Mouse (Mus musculus) left cerebral cortex, adult 18-20 months (tissue): ENCODE data around the gene Edc4. TPM values are rescaled to one million over a fixed set of nuclear protein-coding genes. Genes with fewer than 3 reads are reported as not detected.

Experiments
- DNase-seq, 2 experiments: peaks; one replicate each; pipeline ENCODE4 v3.0.0; 2021 to 2022; ENCODE audit warnings: low spot score in 2 of 2, mixed read lengths in 1 of 2
- total RNA-seq, 2 experiments: library from RNA; stranded (reverse); gene quantifications; 2 replicates each; pipeline ENCODE4 v1.2.3; 2021

Gene Edc4
- total RNA-seq, 2 experiments from 2014 or later, result 62.8 to 65.0 TPM

DNA sequence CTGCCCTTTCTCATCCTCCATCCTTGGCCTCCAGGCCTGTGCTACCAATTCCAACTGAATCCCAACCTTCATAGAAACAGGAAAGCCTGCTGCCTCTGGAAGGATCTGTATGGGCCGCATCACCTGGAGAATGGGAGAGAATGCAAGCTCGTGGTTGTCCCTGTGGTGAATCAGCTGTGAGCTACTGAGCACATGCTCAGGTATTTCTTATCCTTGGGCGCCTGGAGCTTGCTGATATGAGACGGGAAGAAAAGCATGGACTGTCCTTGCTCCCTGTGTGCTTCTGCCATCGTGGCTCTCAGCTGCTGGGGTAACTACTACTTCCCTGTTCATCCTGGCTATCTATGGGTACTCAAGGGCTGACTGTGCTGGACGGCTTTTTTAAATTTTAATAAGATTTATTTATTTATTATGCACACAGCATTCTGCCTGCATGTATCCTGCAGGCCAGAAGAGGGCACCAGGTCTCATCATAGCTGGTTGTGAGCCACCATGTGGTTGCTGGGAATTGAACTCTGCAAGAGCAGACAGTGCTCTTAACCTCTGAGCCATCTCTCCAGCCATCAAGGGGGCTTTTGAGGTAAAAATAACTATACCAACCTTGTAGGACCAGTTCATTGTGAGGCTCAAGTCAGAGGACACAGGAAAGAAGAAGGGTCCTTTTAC, 14.2 kb upstream of the Edc4 start:
- DNase-seq, result no peak

DNA sequence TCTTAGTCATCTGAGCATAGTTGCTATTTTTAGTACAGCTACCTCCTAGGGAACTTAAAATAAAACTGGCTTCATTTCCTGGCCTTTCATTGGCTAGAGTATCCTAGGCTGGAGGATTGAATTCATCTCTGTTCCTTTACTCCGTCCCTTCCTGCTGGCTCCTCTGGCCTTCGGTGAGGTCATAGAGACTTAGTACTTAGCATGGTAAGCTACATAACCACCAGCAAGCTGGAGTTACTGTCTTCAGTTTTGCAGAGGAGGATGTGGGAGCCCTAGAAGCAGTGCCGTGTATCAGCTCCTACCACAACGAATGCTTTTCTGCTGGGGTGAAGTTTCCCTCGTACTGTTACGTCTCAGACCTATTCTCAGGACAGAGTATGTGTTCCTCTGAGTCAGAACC, 6.4 kb upstream of the Edc4 start:
- no peak for DNase-seq

DNA sequence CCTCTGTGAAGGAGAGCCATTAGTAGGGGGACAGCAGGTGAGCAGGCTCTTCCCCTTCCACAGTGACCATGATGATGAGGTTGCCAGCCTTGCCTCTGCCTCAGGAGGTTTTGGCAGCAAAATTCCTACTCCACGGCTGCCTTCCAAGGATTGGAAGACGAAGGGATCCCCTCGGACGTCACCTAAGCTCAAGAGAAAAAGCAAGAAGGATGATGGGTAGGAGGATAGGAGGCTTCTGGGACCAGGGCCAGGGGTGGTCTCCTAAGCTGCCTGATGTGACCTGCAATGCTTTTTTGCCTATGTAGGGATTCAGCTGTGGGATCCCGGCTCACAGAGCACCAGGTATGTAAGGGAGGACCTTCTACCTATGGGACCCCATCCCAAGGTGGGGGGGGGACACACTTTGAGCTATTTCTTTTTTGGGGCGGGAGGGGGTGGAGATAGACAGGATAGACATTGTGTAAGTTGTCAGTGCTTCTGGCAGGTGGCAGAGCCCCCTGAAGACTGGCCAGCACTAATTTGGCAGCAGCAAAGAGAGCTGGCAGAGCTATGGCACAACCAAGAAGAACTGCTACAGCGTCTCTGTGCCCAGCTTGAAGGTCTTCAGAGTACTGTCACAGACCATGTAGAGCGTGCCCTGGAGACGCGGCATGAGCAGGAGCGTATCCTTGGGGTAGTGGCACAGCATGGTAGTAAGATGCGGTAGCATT, 9.2 kb downstream of the Edc4 start:
- no peak for DNase-seq

DNA sequence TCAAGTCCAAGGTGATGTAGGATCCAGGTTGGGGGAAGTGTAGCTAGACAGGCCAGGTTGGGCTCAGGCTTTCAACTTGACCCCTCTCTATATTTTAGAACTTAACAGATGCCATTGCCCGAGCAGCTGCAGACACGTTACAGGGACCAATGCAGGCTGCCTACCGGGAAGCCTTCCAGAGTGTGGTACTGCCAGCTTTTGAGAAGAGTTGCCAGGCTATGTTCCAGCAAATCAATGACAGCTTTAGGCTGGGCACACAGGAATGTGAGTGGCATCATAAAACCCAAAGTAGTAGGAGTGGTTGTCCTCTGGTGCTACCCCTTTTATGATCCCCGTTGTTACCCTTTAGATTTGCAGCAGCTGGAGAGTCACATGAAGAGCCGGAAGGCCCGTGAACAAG, 10.2 kb downstream of the Edc4 start:
- peak; percentile 55 to 60 for DNase-seq

DNA sequence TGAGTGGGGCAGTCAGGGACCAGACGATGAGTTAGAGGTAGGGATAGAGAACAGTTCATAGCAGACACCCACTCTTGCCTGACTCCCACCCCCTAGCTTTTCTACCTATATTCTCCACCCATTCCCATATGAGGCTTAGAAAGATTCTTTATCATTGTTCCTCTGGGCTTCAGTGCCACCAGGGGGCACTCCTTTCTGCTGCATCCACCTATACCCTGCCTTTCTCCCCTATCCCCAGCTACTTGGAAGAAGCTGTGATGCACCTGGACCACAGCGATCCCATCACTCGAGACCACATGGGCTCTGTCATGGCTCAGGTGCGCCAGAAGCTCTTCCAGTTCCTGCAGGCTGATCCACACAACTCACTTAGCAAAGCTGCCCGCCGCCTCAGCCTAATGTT, 11.8 kb downstream of the Edc4 start:
- peak in 1 of 2 experiments; percentile 41 for DNase-seq

- DNase-seq, result peak; percentile 73 to 82
These were observed 12.7 kb downstream of the Edc4 start, which contains the start of gene Nrn1l for GRCm38 (mm10) chr8:105893339-105893738. Nrn1l (plus strand) TSS chr8:105893567.

DNA sequence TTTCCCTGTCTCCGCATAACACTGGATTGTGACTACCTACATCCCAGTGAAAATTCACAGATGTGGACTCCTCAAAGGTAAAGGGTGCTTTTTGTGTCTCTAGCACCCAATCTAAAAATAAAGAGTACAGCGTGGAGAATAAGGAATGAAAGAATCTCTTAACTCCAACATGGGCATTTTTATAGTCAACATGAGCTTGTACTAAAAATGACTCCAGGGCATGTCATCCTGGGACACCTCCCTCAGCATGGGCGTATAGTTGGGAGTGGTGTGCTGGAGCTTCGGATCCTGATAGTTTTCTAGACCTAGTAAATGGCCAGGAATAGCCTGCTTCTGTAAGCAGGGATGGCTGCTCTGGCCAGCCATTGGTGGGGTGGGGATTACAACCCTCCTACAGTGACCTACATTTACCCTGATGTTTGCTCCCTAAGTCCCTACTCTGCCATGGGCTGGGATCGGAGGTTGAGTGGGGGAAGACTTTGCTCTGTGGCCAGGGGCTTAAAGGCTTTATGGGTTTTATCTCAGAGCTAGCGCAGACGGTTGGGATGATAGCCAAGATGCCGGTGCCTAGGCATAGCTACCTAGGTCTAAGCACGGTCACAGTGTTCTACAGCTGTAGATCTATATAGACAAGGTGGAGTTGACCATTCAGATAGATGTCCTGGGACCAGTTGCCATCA, 17.3 kb downstream of the Edc4 start:
- no peak for DNase-seq

DNA sequence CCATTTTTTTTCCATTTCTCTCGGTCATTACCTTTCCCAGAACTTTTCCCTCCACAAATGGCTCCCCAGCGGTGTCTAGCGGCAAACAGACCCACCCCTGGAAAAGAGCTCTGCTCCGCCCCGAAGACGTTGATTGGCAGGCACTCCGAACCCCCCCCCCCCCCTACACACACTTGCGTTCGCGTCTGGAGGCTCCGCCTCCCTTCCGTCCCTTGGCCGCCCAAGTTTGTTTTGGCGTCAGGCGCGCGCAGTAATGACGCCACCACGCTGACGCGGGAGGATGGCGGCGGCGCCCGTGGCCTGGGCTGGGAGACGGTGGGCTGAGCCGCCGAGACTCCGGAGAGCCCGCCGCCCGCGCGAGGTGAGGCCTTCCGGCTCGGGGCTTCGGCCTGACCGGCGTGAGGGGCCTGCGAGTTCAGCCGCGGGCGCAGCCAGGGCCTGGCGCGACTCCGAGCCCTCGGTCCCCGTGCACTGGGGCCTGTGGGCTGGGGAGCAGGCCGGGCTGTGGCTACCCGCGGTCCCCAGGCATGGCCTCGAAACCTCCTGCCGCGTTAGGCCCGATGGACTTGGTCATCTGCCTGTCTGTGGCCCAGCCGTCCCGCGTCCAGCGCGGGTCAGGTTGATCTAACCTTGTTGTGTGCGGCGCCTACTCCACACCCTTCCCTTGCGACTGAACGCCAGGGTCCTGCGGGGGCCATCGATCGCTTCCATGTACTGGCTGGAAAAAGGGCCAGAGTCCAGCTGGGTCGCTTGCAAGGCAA, 19.7 kb downstream of the Edc4 start, which contains the start of gene Pskh1:
TSS of gene Pskh1 (plus strand) at position 262 of the 761 bp plus-strand sequence.
- DNase-seq, result peak; percentile 90 to 95

DNA sequence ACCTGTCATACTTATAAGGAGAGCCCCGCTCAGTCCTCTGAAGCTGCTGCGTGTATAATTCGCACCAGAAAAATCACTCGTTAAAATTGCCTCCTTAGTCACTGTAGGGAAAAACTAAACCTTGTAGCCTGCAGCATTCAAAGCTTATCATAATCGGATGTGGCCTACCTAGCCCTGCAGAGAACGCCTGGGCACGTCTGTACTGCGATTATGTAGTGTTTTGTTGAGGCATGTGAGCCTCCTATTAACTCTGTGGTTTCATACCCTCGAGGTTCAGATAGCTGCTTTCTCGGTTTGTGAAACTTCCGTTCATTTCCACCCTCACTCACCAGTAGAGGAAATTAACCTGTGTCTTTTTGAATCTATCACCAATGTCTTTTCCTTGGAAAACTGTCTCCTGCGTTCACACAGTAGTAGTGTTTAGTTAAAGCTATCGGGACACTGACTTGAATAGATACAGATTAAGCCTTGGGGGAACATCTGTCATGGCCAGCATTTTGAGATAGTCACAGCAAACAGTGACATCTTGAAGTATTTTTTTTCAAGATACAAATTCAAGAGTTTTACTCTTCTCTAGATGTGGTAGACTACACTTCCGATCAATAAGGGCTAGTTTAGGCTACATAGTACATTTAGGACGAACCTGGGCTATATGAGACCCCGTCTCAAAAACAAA, 20.4 kb downstream of the Edc4 start:
- DNase-seq, result no peak

GRCm38 (mm10) chr8:105919390-105919789, 38.7 kb downstream of the Edc4 start:
- DNase-seq, result no peak

GRCm38 (mm10) chr8:105925123-105925522, 44.4 kb downstream of the Edc4 start:
- peak; percentile 50 to 53 for DNase-seq

GRCm38 (mm10) chr8:105930602-105931001, 49.9 kb downstream of the Edc4 start:
- DNase-seq, result peak; percentile 84 to 90

- peak; percentile 53 to 61 for DNase-seq
These were observed 50.6 kb downstream of the Edc4 start for GRCm38 (mm10) chr8:105931271-105931670.

GRCm38 (mm10) chr8:105932525-105932924, 51.8 kb downstream of the Edc4 start:
- DNase-seq, result no peak

GRCm38 (mm10) chr8:105933762-105934161, 53.1 kb downstream of the Edc4 start, which contains the start of gene Ctrl:
Ctrl (minus strand) TSS chr8:105933862.
- no peak for DNase-seq

- no peak for DNase-seq
These were observed 54.4 kb downstream of the Edc4 start for GRCm38 (mm10) chr8:105935105-105935504.

DNA sequence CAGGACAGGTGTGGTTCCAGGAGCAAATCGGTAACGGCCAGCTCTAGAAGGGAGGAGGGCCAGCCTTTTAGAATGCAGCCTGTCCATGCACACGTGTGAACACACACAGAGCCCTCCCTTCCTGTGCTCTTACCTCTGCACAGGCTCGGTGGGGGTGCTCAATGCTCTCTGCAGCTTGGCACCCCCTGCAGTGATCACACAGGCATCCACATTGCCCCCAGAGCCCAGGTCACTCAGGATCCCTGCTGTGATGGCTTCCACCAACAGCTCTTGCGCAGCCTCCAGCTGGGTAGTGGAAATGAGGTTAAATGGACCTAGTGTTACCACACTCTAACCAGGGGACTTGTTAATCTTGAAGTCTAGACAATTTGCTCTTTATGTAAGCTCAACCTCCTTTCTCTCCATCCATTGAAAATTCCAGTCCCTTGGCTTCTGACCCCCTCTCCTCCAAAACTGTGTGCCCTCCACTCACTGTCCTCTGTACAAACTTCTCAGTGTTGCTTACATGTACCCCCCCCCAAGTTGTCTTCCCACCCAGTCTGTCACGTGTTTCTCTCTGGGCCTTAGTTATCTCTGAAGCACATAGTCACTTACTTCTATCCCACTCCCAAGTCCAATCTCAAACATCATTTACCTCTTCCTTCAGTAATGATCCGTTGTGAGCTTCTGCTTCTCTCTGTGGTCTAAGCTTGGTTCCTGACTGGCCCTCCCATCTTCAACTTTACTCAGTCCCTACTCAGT, 55.4 kb downstream of the Edc4 start:
- DNase-seq, result no peak

DNA sequence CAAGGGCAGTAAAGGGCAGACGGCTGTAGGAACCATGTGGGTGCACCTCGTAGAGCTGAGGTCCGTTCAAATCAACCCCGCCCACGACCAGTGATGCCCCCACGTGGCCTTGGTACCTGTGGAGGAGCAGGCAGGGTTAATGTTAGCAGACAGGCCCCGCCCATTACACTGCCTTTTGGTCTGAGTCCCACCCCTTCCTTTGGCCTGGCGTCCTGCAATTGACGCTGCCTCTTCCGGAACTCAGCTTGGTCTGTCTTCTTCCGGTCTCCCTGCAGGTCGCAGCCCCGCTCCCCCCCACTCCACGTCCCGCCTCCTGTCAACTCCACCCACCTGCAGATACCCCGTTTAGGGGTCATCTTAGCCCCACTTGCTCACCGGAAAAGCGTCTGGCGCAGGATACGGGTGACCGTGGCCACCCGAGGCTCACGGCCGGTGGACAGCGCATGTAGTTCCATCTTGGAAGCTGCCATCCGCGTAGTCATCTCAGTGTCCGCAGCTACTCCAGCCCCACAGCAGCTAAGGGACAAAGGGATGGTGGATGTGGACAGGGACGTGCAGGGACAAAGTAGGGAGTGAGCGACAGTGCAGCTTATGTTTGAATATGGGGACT, 56.3 kb downstream of the Edc4 start:
- peak; percentile 85 to 89 for DNase-seq

- peak; percentile 38 to 56 for DNase-seq
These were observed 57.0 kb downstream of the Edc4 start for GRCm38 (mm10) chr8:105937496-105938305.
